Mouse (Mus musculus): Measurements from ENCODE around the gene Ppp1r1a.

Gene Ppp1r1a

GRCm38 (mm10) chr15:103537822-103538213, at the start of gene Ppp1r1a:
Gene Ppp1r1a (minus strand): TSS chr15:103538003.
- peak; percentile 83 for DNase-seq (ENCODE audit: inconsistent ontology term)

- DNase-seq (ENCODE audit: inconsistent ontology term): no peak
Measured at GRCm38 (mm10) chr15:103585876-103586275, 48.1 kb upstream of the Ppp1r1a start.

GRCm38 (mm10) chr15:103564981-103565380, 27.2 kb upstream of the Ppp1r1a start, which contains the start of gene Glycam1:
Gene Glycam1 (minus strand): TSS chr15:103565081.
- DNase-seq (ENCODE audit: inconsistent ontology term): no peak

- DNase-seq (ENCODE audit: inconsistent ontology term): peak; percentile 23
Measured at GRCm38 (mm10) chr15:103552096-103552690, 14.4 kb upstream of the Ppp1r1a start.

GRCm38 (mm10) chr15:103551053-103551452, 13.2 kb upstream of the Ppp1r1a start:
- DNase-seq (ENCODE audit: inconsistent ontology term): no peak

GRCm38 (mm10) chr15:103549475-103549874, 11.7 kb upstream of the Ppp1r1a start:
- DNase-seq (ENCODE audit: inconsistent ontology term): no peak

GRCm38 (mm10) chr15:103547983-103548382, 10.2 kb upstream of the Ppp1r1a start:
- no peak for DNase-seq (ENCODE audit: inconsistent ontology term)

- no peak for DNase-seq (ENCODE audit: inconsistent ontology term)
Measured at GRCm38 (mm10) chr15:103542526-103542925, 4.7 kb upstream of the Ppp1r1a start.

GRCm38 (mm10) chr15:103540646-103541045, 2.8 kb upstream of the Ppp1r1a start:
- no peak for DNase-seq (ENCODE audit: inconsistent ontology term)

GRCm38 (mm10) chr15:103539259-103539658, 1.5 kb upstream of the Ppp1r1a start:
- DNase-seq (ENCODE audit: inconsistent ontology term): no peak

GRCm38 (mm10) chr15:103537011-103537821, 587 bp downstream of the Ppp1r1a start:
- peak; percentile 54 for DNase-seq (ENCODE audit: inconsistent ontology term)

- DNase-seq (ENCODE audit: inconsistent ontology term): no peak
Measured at GRCm38 (mm10) chr15:103536456-103536855, 1.3 kb downstream of the Ppp1r1a start.

- DNase-seq (ENCODE audit: inconsistent ontology term): no peak
Measured at GRCm38 (mm10) chr15:103535786-103536185, 2.0 kb downstream of the Ppp1r1a start.

- DNase-seq (ENCODE audit: inconsistent ontology term): no peak
Measured at GRCm38 (mm10) chr15:103535030-103535429, 2.8 kb downstream of the Ppp1r1a start.

GRCm38 (mm10) chr15:103534054-103534620, 3.7 kb downstream of the Ppp1r1a start:
- DNase-seq (ENCODE audit: inconsistent ontology term): no peak

- peak; percentile 43 for DNase-seq (ENCODE audit: inconsistent ontology term)
Measured at GRCm38 (mm10) chr15:103530372-103530771, 7.4 kb downstream of the Ppp1r1a start.

- no peak for DNase-seq (ENCODE audit: inconsistent ontology term)
Measured at GRCm38 (mm10) chr15:103523156-103523555, 14.6 kb downstream of the Ppp1r1a start.

GRCm38 (mm10) chr15:103522458-103523099, 15.2 kb downstream of the Ppp1r1a start:
- no peak for DNase-seq (ENCODE audit: inconsistent ontology term)

- DNase-seq (ENCODE audit: inconsistent ontology term): no peak
Measured at GRCm38 (mm10) chr15:103519386-103520378, 18.1 kb downstream of the Ppp1r1a start.

GRCm38 (mm10) chr15:103518600-103519385, 19.0 kb downstream of the Ppp1r1a start:
- DNase-seq (ENCODE audit: inconsistent ontology term): peak; percentile 86

Measured in Muller cell, postnatal 12 days (primary cell).